Mouse (Mus musculus) lung, postnatal 0 days (tissue): ENCODE measurements around the gene F8.

Experiments used
- CTCF ChIP-seq: IDR thresholded peaks from 2 replicates; pipeline ENCODE4 v1.5.1; 2016; ENCODE audit warnings: antibody characterized with exemption, mild to moderate bottlenecking
- EP300 ChIP-seq: IDR thresholded peaks from 2 replicates; pipeline ENCODE4 v1.6.1; 2016; ENCODE audit warnings: antibody characterized with exemption, mild to moderate bottlenecking, control low read depth

- TF ChIP-seq EP300 (no peak), CTCF (no peak)
These were observed 58.9 kb downstream of the F8 start for GRCm38 (mm10) chrX:75323556-75323955.
